Mouse (Mus musculus) lung, embryonic 14.5 days (tissue): ENCODE measurements around the gene Tceanc. TPM values are rescaled to one million over a fixed set of nuclear protein-coding genes. Genes with fewer than 3 reads are reported as not detected.

ENCODE experiments used
- ATAC-seq: fragments of 200-750 bp; cut with Nextera tagmentation; 2 replicates; pipeline ENCODE4 v1.8.0; 2017; ENCODE audit warnings: mild to moderate bottlenecking, moderate TSS enrichment, moderate library complexity; ENCODE audit not compliant: insufficient read depth
- DNase-seq: peaks from one replicate; pipeline ENCODE4 v3.0.0-alpha.2; 2015
- H3K27ac ChIP-seq: fragments of 300-500 bp; sonication (generic); 2 replicates; pipeline ENCODE4 v1.5.1; 2014; ENCODE audit warnings: low read depth, mild to moderate bottlenecking, moderate library complexity
- H3K27me3 ChIP-seq: fragments of 300-500 bp; sonication (generic); 2 replicates; pipeline ENCODE4 v1.6.1; 2014; ENCODE audit warnings: low read length, control low read depth; ENCODE audit not compliant: insufficient read depth
- H3K36me3 ChIP-seq: fragments of 300-500 bp; sonication (generic); 2 replicates; pipeline ENCODE4 v1.6.1; 2014; ENCODE audit warnings: control low read depth; ENCODE audit not compliant: insufficient read depth
- H3K4me1 ChIP-seq: fragments of 300-500 bp; sonication (generic); 2 replicates; pipeline ENCODE4 v1.6.1; 2014; ENCODE audit warnings: antibody characterized with exemption, control low read depth; ENCODE audit not compliant: insufficient read depth
- H3K4me2 ChIP-seq: fragments of 300-500 bp; sonication (generic); 2 replicates; pipeline ENCODE4 v1.6.1; 2014; ENCODE audit warnings: mild to moderate bottlenecking
- H3K4me3 ChIP-seq: fragments of 300-500 bp; sonication (generic); 2 replicates; pipeline ENCODE4 v1.5.1; 2014; ENCODE audit warnings: low read depth, low read length
- H3K9ac ChIP-seq: fragments of 300-500 bp; sonication (generic); 2 replicates; pipeline ENCODE4 v1.6.1; 2014
- H3K9me3 ChIP-seq: fragments of 300-500 bp; sonication (generic); 2 replicates; pipeline ENCODE4 v1.6.1; 2016; ENCODE audit warnings: low read depth, low read length, control low read depth
- CTCF ChIP-seq: IDR thresholded peaks from 2 replicates; pipeline ENCODE4 v1.5.1; 2016; ENCODE audit warnings: antibody characterized with exemption, low read depth
- WGBS: fragments of 180-500 bp; shearing (Covaris S2); extraction: QIAGEN DNeasy Blood & Tissue Kit; methylation state at CpG from one replicate; pipeline ENCODE4 v1.1.7; 2014; 5-methylcytosine and 5-hydroxymethylcytosine counted together
- polyA plus RNA-seq: library from polyadenylated mRNA; unstranded; fragments of >200 nt; fragmentation: Nextera tagmentation; extraction: Ambion mirVana; gene quantifications from 2 replicates; pipeline ENCODE4 v1.2.1, GENCODE M21; 2014

The Tceanc gene
- polyA plus RNA-seq, 1 experiment from 2014 or later, result 7.4 TPM

GRCm38 (mm10) chrX:166479365-166479983 lies 38.9 kb downstream of the Tceanc start, which contains the start of gene Rab9:
Gene Rab9 (minus strand): TSS chrX:166479867.
- H3K4me2 ChIP-seq, result peak within 1 kb of the TSS; percentile 63
- no peaks in the 10 kb centered on the region for H3K4me1 ChIP-seq
- H3K36me3 ChIP-seq, result peaks cover 11% of the 10 kb centered on the region; the same call in 1 of the 2 replicates
- WGBS, result 12% methylated on average over 37 of the region's 41 CpGs
- peak within 1 kb of the TSS; percentile 79 for H3K27ac ChIP-seq
- ATAC-seq, result peak; percentile 98
- DNase-seq, result peak; percentile 94
- TF ChIP-seq CTCF, result no peak
- H3K9ac ChIP-seq, result peak within 1 kb of the TSS; percentile 68
- H3K4me3 ChIP-seq, result peak within 1 kb of the TSS; percentile 62
- H3K27me3 ChIP-seq, result no peaks in the 10 kb centered on the region
- no peaks in the 10 kb centered on the region for H3K9me3 ChIP-seq

- peaks cover 11% of the 10 kb centered on the region; the same call in 1 of the 2 replicates for H3K36me3 ChIP-seq
- H3K27me3 ChIP-seq, result no peaks in the 10 kb centered on the region
- ATAC-seq (peak; percentile 29), DNase-seq (peak; percentile 31)
- H3K4me1 ChIP-seq, result no peaks in the 10 kb centered on the region
- no peak for TF ChIP-seq CTCF
- peak overlapping the region; percentile 63 for H3K4me2 ChIP-seq
- no peaks in the 10 kb centered on the region for H3K9me3 ChIP-seq
- peak overlapping the region; percentile 62 for H3K4me3 ChIP-seq
- H3K27ac ChIP-seq, result peak overlapping the region; percentile 79
- 14% methylated on average over 28 of the region's 28 CpGs for WGBS
- peak overlapping the region; percentile 68 for H3K9ac ChIP-seq
These were observed 39.6 kb downstream of the Tceanc start for GRCm38 (mm10) chrX:166478631-166479364.

GRCm38 (mm10) chrX:166477393-166477792 lies 41.0 kb downstream of the Tceanc start:
- TF ChIP-seq CTCF, result no peak
- ATAC-seq (no peak), DNase-seq (no peak)
- 65% methylated on average over 6 of the region's 6 CpGs for WGBS
- Histone ChIP-seq H3K27me3 (no peaks in the 10 kb centered on the region), H3K4me1 (no peaks in the 10 kb centered on the region), H3K9me3 (no peaks in the 10 kb centered on the region), H3K36me3 (peaks cover 11% of the 10 kb centered on the region; the same call in 1 of the 2 replicates), H3K27ac (no peak overlapping the region), H3K4me3 (peak overlapping the region; percentile 62), H3K9ac (no peak overlapping the region), H3K4me2 (peak overlapping the region; percentile 63)

- Histone ChIP-seq H3K27ac (no peak overlapping the region), H3K4me3 (no peak overlapping the region), H3K36me3 (peaks cover 15% of the 10 kb centered on the region; the same call in 1 of the 2 replicates), H3K9ac (no peak overlapping the region), H3K4me1 (no peaks in the 10 kb centered on the region), H3K27me3 (no peaks in the 10 kb centered on the region), H3K9me3 (no peaks in the 10 kb centered on the region), H3K4me2 (no peak overlapping the region)
- no peak for DNase-seq
- TF ChIP-seq CTCF, result no peak
- 75% methylated on average over 6 of the region's 6 CpGs for WGBS
- ATAC-seq, result no peak
These were observed 45.8 kb downstream of the Tceanc start for GRCm38 (mm10) chrX:166472612-166473011.

- H3K4me1 ChIP-seq, result no peaks in the 10 kb centered on the region
- H3K27me3 ChIP-seq, result no peaks in the 10 kb centered on the region
- WGBS, result 91% methylated on average over 7 of the region's 7 CpGs
- TF ChIP-seq CTCF, result no peak
- H3K27ac ChIP-seq, result no peak overlapping the region
- H3K36me3 ChIP-seq, result 0 out of 2 replicates have a peak, but pooled peaks cover 4% of the 10 kb centered on the region
- ATAC-seq (no peak), DNase-seq (no peak)
- no peak overlapping the region for H3K9ac ChIP-seq
- H3K9me3 ChIP-seq, result no peaks in the 10 kb centered on the region
- H3K4me2 ChIP-seq, result no peak overlapping the region
- H3K4me3 ChIP-seq, result no peak overlapping the region
These were observed 50.0 kb downstream of the Tceanc start for GRCm38 (mm10) chrX:166468321-166468720.

- Histone ChIP-seq H3K4me2 (no peak overlapping the region), H3K27ac (no peak overlapping the region), H3K36me3 (peaks cover 12% of the 10 kb centered on the region; the same call in 1 of the 2 replicates), H3K27me3 (no peaks in the 10 kb centered on the region), H3K4me1 (no peaks in the 10 kb centered on the region), H3K9me3 (no peaks in the 10 kb centered on the region), H3K4me3 (no peak overlapping the region), H3K9ac (no peak overlapping the region)
- DNase-seq (no peak), ATAC-seq (no peak)
- TF ChIP-seq CTCF, result no peak
- WGBS, result 91% methylated on average over 1 of the region's 1 CpGs
These were observed 62.8 kb downstream of the Tceanc start for GRCm38 (mm10) chrX:166455525-166455924.

- 68% methylated on average over 3 of the region's 3 CpGs for WGBS
- H3K4me2 ChIP-seq, result no peak overlapping the region
- H3K9ac ChIP-seq, result no peak overlapping the region
- H3K9me3 ChIP-seq, result no peaks in the 10 kb centered on the region
- H3K27ac ChIP-seq, result no peak overlapping the region
- H3K27me3 ChIP-seq, result no peaks in the 10 kb centered on the region
- H3K4me3 ChIP-seq, result no peak overlapping the region
- H3K4me1 ChIP-seq, result no peaks in the 10 kb centered on the region
- ATAC-seq (no peak), DNase-seq (no peak)
- peaks cover 12% of the 10 kb centered on the region; the same call in 1 of the 2 replicates for H3K36me3 ChIP-seq
- 0 out of 2 replicates have a peak, but pooled peaks have one; percentile 3 for TF ChIP-seq CTCF
These were observed 64.0 kb downstream of the Tceanc start for GRCm38 (mm10) chrX:166454331-166454730.
